Mouse (Mus musculus): ENCODE measurements around the gene Pias4. TPM values are rescaled to one million over a fixed set of nuclear protein-coding genes. Genes with fewer than 3 reads are reported as not detected.

The Pias4 gene
- total and polyA plus RNA-seq, 3 experiments: 21.0 to 40.4 TPM; not detected in 1

DNA sequence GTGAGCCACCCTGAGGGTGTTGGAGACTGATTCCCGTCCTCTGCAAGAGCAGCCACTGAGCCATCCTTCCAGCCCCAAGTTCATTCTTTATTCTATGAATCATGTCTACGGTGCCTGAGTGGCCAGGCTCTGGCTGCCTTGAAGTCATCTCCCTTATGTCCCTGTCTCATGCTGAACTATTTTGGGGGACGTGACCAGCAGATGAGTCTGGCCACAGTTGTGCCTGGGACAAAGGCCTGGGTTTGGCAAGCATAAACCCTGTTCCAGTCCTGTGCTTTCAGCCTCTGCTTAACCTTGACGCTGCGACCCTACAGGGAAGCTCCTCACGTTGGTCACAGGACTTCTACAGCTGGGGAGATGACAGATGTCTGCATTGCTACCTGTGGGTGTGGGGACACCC is 29.6 kb upstream of the Pias4 start:
- TF ChIP-seq TBP (IDR thresholded peaks at IDR 0.05; ENCODE audit: low read depth, low read length) (no peak), MAZ (IDR thresholded peaks at IDR 0.05; ENCODE audit: low read depth, low read length) (no peak), ZNF384 (IDR thresholded peaks at IDR 0.05; ENCODE audit: low read depth, low read length) (no peak), USF1 (IDR thresholded peaks at IDR 0.05; ENCODE audit: low read depth, low read length) (no peak), CTCF (IDR thresholded peaks at IDR 0.05 in 2 of 3, conservative IDR thresholded peaks at IDR 0.05 in 1 of 3; ENCODE audit: control insufficient read depth in 1 of 3, insufficient read depth in 1 of 3, low read depth in 2 of 3, low read length in 3 of 3, poor library complexity in 1 of 3, severe bottlenecking in 1 of 3) (no peak), GATA1 (IDR thresholded peaks at IDR 0.05; ENCODE audit: low read depth, low read length) (no peak), MYC (IDR thresholded peaks at IDR 0.05; ENCODE audit: low read depth, low read length) (no peak), ZMIZ1 (IDR thresholded peaks at IDR 0.05; ENCODE audit: low read depth, low read length) (no peak), E2F4 (IDR thresholded peaks at IDR 0.05; ENCODE audit: borderline replicate concordance, low read depth, low read length) (no peak), HCFC1 (IDR thresholded peaks at IDR 0.05; ENCODE audit: low read depth, low read length) (no peak), MYB (IDR thresholded peaks at IDR 0.05; ENCODE audit: low read depth, low read length) (no peak), POLR2AphosphoS2 (IDR thresholded peaks at IDR 0.05; ENCODE audit: low read length) (no peak), MEF2A (IDR thresholded peaks at IDR 0.05; ENCODE audit: extremely low read depth, insufficient replicate concordance, low read depth, low read length, poor library complexity, severe bottlenecking) (no peak), ETS1 (IDR thresholded peaks at IDR 0.05; ENCODE audit: low read depth, low read length) (no peak), NRF1 (IDR thresholded peaks at IDR 0.05; ENCODE audit: insufficient read depth, low read depth, low read length, poor library complexity, severe bottlenecking) (no peak), MAFK (IDR thresholded peaks at IDR 0.05; ENCODE audit: borderline replicate concordance, low read depth, low read length) (no peak)
- Histone ChIP-seq H3K36me3 (ENCODE audit: control insufficient read depth in 1 of 2, insufficient read depth in 2 of 2, low read length in 2 of 2) (no peaks in the 10 kb centered on the region), H3K27me3 (ENCODE audit: control insufficient read depth in 1 of 2, insufficient read depth in 2 of 2, low read length in 2 of 2) (no peaks in the 10 kb centered on the region), H3K9me3 (replicated peaks; ENCODE audit: insufficient read depth, low read length) (no peaks in the 10 kb centered on the region), H3K79me2 (ENCODE audit: control insufficient read depth, insufficient read depth, low read length, poor library complexity) (peaks cover 3% of the 10 kb centered on the region; the same call in 1 of the 2 replicates), H3K4me3 (ENCODE audit: control insufficient read depth in 1 of 2, insufficient read depth in 1 of 2, low read depth in 2 of 2, low read length in 2 of 2) (no peak overlapping the region), H3K9ac (ENCODE audit: control insufficient read depth, low read depth, low read length, poor library complexity, severe bottlenecking) (no peak overlapping the region), H3K4me1 (ENCODE audit: control insufficient read depth in 1 of 2, insufficient read depth in 2 of 2, low read length in 2 of 2) (0 out of 4 replicates have a peak, but pooled peaks cover 0 to 4% of the 10 kb centered on the region in 2 experiments), H3K27ac (ENCODE audit: control insufficient read depth, low read depth, low read length) (no peak overlapping the region)
- DNase-seq (ENCODE audit: low read depth, low spot score): no peak

GRCm38 (mm10) chr10:81196470-81197065 is 28.8 kb upstream of the Pias4 start:
- H3K27me3 ChIP-seq (ENCODE audit: control insufficient read depth in 1 of 2, insufficient read depth in 2 of 2, low read length in 2 of 2): no peaks in the 10 kb centered on the region
- no peak for DNase-seq (ENCODE audit: low read depth, low spot score)
- no peaks in the 10 kb centered on the region for H3K36me3 ChIP-seq (ENCODE audit: control insufficient read depth in 1 of 2, insufficient read depth in 2 of 2, low read length in 2 of 2)
- H3K4me1 ChIP-seq (ENCODE audit: control insufficient read depth in 1 of 2, insufficient read depth in 2 of 2, low read length in 2 of 2): peaks cover 0 to 7% of the 10 kb centered on the region in 2 experiments; a peak in 2 of 4 replicates
- no peak overlapping the region for H3K27ac ChIP-seq (ENCODE audit: control insufficient read depth, low read depth, low read length)
- no peak overlapping the region for H3K9ac ChIP-seq (ENCODE audit: control insufficient read depth, low read depth, low read length, poor library complexity, severe bottlenecking)
- H3K4me3 ChIP-seq (ENCODE audit: control insufficient read depth in 1 of 2, insufficient read depth in 1 of 2, low read depth in 2 of 2, low read length in 2 of 2): no peak overlapping the region
- H3K79me2 ChIP-seq (ENCODE audit: control insufficient read depth, insufficient read depth, low read length, poor library complexity): peaks cover 3% of the 10 kb centered on the region; the same call in 1 of the 2 replicates
- H3K9me3 ChIP-seq (replicated peaks; ENCODE audit: insufficient read depth, low read length): no peaks in the 10 kb centered on the region
- TF ChIP-seq GABPA (IDR thresholded peaks at IDR 0.05; ENCODE audit: low read depth, low read length) (no peak), TCF12 (IDR thresholded peaks at IDR 0.05; ENCODE audit: low read depth, low read length) (no peak), ZKSCAN1 (IDR thresholded peaks at IDR 0.05; ENCODE audit: low read depth, low read length) (no peak), MEF2A (IDR thresholded peaks at IDR 0.05; ENCODE audit: extremely low read depth, insufficient replicate concordance, low read depth, low read length, poor library complexity, severe bottlenecking) (no peak), NELFE (IDR thresholded peaks at IDR 0.05; ENCODE audit: low read depth, low read length) (no peak), USF2 (IDR thresholded peaks at IDR 0.05; ENCODE audit: borderline replicate concordance in 1 of 2, insufficient read depth in 1 of 2, low read depth in 1 of 2, low read length in 2 of 2) (no peak)

Measured in MEL (cell line).